Mouse (Mus musculus): Measurements from ENCODE around the gene Efna5. TPM values are rescaled to one million over a fixed set of nuclear protein-coding genes. Genes with fewer than 3 reads are reported as not detected.

The Efna5 gene
- polyA plus RNA-seq, 1 experiment from 2014 or later, result 24.5 TPM

DNA sequence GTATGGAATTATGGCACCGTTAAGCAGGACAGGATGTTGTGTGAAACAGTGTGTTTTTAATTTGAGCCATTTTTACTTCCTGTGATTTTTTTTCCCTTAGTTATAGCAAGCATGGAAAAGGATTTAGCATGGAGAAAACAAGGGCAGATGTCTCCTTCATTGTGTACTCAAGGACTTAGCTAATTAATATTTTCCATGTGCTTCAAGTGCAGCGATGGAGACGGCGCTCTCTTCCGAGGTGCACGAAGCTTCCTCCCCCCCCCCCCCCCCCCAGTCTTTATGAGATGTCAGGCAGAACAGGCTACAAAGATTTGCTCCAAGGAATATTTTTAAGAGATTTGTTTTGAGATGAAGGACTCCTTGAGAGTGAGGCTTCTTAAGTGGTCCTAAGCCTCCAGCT lies 301.5 kb downstream of the Efna5 start:
- no peak for ATAC-seq (replicated peaks; ENCODE audit: insufficient number of reproducible peaks, low FRiP score, low TSS enrichment)
- Histone ChIP-seq H3K4me2 (no peak overlapping the region), H3K36me3 (ENCODE audit: control insufficient read depth, insufficient read depth, low read length) (no peaks in the 10 kb centered on the region), H3K4me1 (ENCODE audit: control insufficient read depth, insufficient read depth, low read length) (no peaks in the 10 kb centered on the region), H3K9ac (ENCODE audit: low read depth, low read length) (no peak overlapping the region), H3K9me3 (replicated peaks; ENCODE audit: control insufficient read depth, low read length) (no peaks in the 10 kb centered on the region), H3K27ac (ENCODE audit: low read depth, low read length) (no peak overlapping the region), H3K4me3 (ENCODE audit: low read depth, low read length) (no peak overlapping the region), H3K27me3 (ENCODE audit: control insufficient read depth, insufficient read depth, low read length) (no peaks in the 10 kb centered on the region)
- 78% methylated on average over 6 of the region's 6 CpGs for WGBS (ENCODE audit: insufficient replicate concordance)

DNA sequence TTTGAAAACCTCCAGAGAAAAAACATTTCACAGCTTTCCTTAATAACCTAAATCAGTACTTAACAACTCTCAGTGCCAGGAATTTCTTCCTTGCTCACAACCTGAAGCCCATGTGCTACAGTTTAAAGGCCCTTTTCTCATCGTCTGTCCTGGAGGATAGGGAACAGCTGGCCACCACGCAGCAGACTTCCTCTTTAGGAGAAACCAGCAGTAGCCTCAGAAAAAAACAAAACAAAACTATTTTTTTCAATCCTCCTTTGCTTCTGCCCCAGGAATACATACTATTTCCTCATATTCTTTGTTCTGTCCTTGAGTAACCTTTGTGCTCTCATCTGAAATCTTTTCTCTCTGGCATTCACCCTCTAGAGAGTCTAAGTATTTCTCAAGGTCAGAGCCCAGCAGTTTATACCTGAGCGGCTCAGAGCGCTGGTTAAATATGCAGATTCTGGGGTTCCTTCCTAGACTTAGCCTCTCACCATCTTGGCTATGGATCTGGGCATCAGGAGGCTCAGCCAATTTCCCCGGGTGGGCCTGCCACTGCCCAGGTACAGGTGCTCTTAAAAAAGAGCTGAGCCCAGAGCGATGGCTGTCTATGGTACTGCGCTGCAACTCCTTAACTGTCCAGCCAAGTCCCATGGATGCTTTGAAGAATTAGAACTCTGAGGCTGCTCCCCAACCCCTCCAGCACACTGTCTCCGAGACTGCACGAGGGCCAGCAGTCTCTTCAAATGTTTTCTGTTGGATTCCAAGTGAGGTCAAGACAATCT lies 306.4 kb downstream of the Efna5 start:
- H3K9ac ChIP-seq (ENCODE audit: low read depth, low read length), result no peak overlapping the region
- H3K27me3 ChIP-seq (ENCODE audit: control insufficient read depth, insufficient read depth, low read length), result no peaks in the 10 kb centered on the region
- no peak overlapping the region for H3K4me2 ChIP-seq
- H3K4me3 ChIP-seq (ENCODE audit: low read depth, low read length), result no peak overlapping the region
- no peaks in the 10 kb centered on the region for H3K9me3 ChIP-seq (replicated peaks; ENCODE audit: control insufficient read depth, low read length)
- H3K36me3 ChIP-seq (ENCODE audit: control insufficient read depth, insufficient read depth, low read length), result no peaks in the 10 kb centered on the region
- whole genome bisulfite sequencing (ENCODE audit: insufficient replicate concordance), result 68% methylated on average over 9 of the region's 9 CpGs
- H3K27ac ChIP-seq (ENCODE audit: low read depth, low read length), result no peak overlapping the region
- no peaks in the 10 kb centered on the region for H3K4me1 ChIP-seq (ENCODE audit: control insufficient read depth, insufficient read depth, low read length)
- no peak; the same call in 1 of the 2 replicates for ATAC-seq (replicated peaks; ENCODE audit: insufficient number of reproducible peaks, low FRiP score, low TSS enrichment)

DNA sequence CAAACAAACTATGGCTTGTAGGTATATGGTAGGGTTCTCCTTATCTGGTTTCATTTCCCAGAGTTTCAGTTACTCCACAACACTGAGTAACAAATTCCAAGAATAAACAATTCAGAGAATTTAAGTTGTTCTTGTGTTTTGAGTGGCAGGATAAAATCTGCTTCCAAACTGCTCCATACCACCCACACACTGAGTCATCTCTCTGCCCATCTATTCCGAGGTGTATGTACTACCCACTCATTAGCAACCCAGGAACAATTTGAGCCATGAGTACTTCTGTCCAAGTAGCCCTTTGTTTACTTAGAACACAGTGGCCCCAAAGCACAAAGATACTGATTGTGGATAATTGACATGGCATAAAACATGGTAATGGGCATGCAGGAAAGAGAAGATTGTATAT lies 311.0 kb downstream of the Efna5 start:
- Histone ChIP-seq H3K9ac (ENCODE audit: low read depth, low read length) (no peak overlapping the region), H3K27me3 (ENCODE audit: control insufficient read depth, insufficient read depth, low read length) (no peaks in the 10 kb centered on the region)
- WGBS (ENCODE audit: insufficient replicate concordance), result 76% methylated on average over 1 of the region's 1 CpGs

DNA sequence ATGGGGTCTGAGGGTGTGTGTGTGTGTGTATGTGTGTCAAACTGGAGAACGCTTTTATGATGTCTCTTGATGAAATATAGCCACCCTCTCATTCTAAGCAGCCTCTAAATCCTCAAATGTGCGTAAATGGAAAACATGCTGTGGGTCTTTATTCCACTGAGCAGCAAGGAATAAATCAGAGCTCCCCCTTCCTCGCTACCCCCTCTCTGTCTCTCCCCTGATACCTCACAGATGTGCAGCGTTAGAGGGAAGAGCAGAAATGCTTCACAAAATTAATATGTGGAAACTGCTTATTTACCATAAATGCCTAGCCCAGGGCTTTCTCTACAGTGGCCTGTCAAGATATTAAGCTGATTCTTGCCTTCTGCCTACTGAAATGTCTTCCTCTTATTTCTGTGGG lies 313.1 kb downstream of the Efna5 start:
- Histone ChIP-seq H3K9me3 (replicated peaks; ENCODE audit: control insufficient read depth, low read length) (no peaks in the 10 kb centered on the region), H3K4me2 (no peak overlapping the region), H3K27me3 (ENCODE audit: control insufficient read depth, insufficient read depth, low read length) (no peaks in the 10 kb centered on the region), H3K36me3 (ENCODE audit: control insufficient read depth, insufficient read depth, low read length) (no peaks in the 10 kb centered on the region), H3K27ac (ENCODE audit: low read depth, low read length) (no peak overlapping the region), H3K4me3 (ENCODE audit: low read depth, low read length) (no peak overlapping the region), H3K9ac (ENCODE audit: low read depth, low read length) (no peak overlapping the region), H3K4me1 (ENCODE audit: control insufficient read depth, insufficient read depth, low read length) (no peaks in the 10 kb centered on the region)
- no peak for ATAC-seq (replicated peaks; ENCODE audit: insufficient number of reproducible peaks, low FRiP score, low TSS enrichment)
- WGBS (ENCODE audit: insufficient replicate concordance), result 76% methylated on average over 4 of the region's 4 CpGs

More for the DNA sequence above, 311.0 kb downstream of the Efna5 start:
- H3K9me3 ChIP-seq (replicated peaks; ENCODE audit: control insufficient read depth, low read length), result no peaks in the 10 kb centered on the region
- H3K4me3 ChIP-seq (ENCODE audit: low read depth, low read length), result no peak overlapping the region
- H3K36me3 ChIP-seq (ENCODE audit: control insufficient read depth, insufficient read depth, low read length), result no peaks in the 10 kb centered on the region
- no peak overlapping the region for H3K4me2 ChIP-seq
- no peaks in the 10 kb centered on the region for H3K4me1 ChIP-seq (ENCODE audit: control insufficient read depth, insufficient read depth, low read length)
- no peak overlapping the region for H3K27ac ChIP-seq (ENCODE audit: low read depth, low read length)
- ATAC-seq (replicated peaks; ENCODE audit: insufficient number of reproducible peaks, low FRiP score, low TSS enrichment), result no peak

DNA sequence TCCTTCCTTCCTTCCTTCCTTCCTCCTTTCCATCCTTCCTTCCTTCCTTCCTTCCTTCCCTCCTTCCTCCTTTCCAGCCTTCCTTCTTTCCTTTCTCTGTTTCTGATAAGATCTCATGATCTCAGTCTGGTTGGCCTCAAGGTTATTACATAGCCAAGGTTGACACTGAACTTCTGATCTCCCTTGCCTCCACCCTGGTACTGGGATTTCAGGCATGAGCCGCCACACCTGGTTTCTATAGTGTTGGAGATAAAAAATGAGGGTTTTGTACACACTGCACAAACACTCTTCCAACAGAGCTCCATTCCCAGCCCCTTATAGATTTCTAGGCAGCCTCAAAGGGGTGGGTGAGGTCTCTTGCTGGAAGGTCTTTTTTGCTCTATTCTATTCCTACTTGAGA lies 315.5 kb downstream of the Efna5 start:
- no peaks in the 10 kb centered on the region for H3K4me1 ChIP-seq (ENCODE audit: control insufficient read depth, insufficient read depth, low read length)
- H3K9ac ChIP-seq (ENCODE audit: low read depth, low read length), result no peak overlapping the region
- WGBS (ENCODE audit: insufficient replicate concordance), result 73% methylated on average over 1 of the region's 1 CpGs
- H3K4me2 ChIP-seq, result no peak overlapping the region
- H3K27me3 ChIP-seq (ENCODE audit: control insufficient read depth, insufficient read depth, low read length), result no peaks in the 10 kb centered on the region
- no peaks in the 10 kb centered on the region for H3K9me3 ChIP-seq (replicated peaks; ENCODE audit: control insufficient read depth, low read length)
- no peak for ATAC-seq (replicated peaks; ENCODE audit: insufficient number of reproducible peaks, low FRiP score, low TSS enrichment)
- H3K36me3 ChIP-seq (ENCODE audit: control insufficient read depth, insufficient read depth, low read length), result no peaks in the 10 kb centered on the region
- no peak overlapping the region for H3K4me3 ChIP-seq (ENCODE audit: low read depth, low read length)
- H3K27ac ChIP-seq (ENCODE audit: low read depth, low read length), result no peak overlapping the region

DNA sequence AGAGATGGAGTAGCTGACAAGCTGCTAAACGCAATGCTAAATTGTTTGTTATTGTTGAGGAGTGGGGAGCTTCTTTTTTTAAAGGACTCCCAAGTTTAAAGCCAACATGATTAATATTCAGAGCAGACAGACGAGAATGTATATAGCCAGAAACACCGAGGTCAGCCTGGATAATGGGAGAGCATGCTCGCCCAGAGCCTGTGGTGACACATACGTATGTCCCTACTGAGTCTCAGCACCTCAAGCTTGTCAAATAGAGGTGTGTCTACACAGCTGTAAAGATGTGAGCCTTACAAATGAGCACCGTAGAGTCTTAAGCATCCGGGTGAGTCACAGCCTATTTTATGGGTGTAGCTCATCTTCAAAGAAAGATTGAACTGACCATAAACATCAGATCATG lies 318.7 kb downstream of the Efna5 start:
- no peaks in the 10 kb centered on the region for H3K27me3 ChIP-seq (ENCODE audit: control insufficient read depth, insufficient read depth, low read length)
- no peak overlapping the region for H3K9ac ChIP-seq (ENCODE audit: low read depth, low read length)
- H3K36me3 ChIP-seq (ENCODE audit: control insufficient read depth, insufficient read depth, low read length), result no peaks in the 10 kb centered on the region
- WGBS (ENCODE audit: insufficient replicate concordance), result 69% methylated on average over 7 of the region's 7 CpGs
- H3K4me3 ChIP-seq (ENCODE audit: low read depth, low read length), result no peak overlapping the region
- no peak for ATAC-seq (replicated peaks; ENCODE audit: insufficient number of reproducible peaks, low FRiP score, low TSS enrichment)
- no peak overlapping the region for H3K4me2 ChIP-seq
- no peak overlapping the region for H3K27ac ChIP-seq (ENCODE audit: low read depth, low read length)
- no peaks in the 10 kb centered on the region for H3K4me1 ChIP-seq (ENCODE audit: control insufficient read depth, insufficient read depth, low read length)
- H3K9me3 ChIP-seq (replicated peaks; ENCODE audit: control insufficient read depth, low read length), result no peaks in the 10 kb centered on the region

DNA sequence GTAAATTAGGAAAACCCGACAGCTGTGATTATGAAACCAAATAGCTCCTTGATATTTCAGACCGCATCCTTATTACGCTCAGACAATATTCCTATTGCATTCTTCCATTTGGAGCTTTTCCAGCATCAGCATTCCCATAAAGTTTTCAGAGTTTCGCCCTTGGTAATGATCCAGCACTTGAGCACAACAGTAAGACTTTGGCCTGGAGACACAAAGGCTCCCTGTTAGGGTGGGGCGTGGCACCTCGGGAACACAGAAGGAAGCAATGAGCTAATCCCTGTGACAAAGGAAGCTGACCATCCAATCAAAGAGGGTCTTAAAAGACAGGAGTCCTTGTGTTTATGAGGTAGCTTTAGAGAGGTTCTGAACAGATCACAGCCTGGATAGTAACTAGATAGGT lies 323.9 kb downstream of the Efna5 start:
- WGBS (ENCODE audit: insufficient replicate concordance), result 77% methylated on average over 6 of the region's 6 CpGs
- ATAC-seq (replicated peaks; ENCODE audit: insufficient number of reproducible peaks, low FRiP score, low TSS enrichment), result no peak
- no peak overlapping the region for H3K9ac ChIP-seq (ENCODE audit: low read depth, low read length)

More for the DNA sequence above, 323.9 kb downstream of the Efna5 start:
- H3K27me3 ChIP-seq (ENCODE audit: control insufficient read depth, insufficient read depth, low read length), result no peaks in the 10 kb centered on the region
- no peaks in the 10 kb centered on the region for H3K9me3 ChIP-seq (replicated peaks; ENCODE audit: control insufficient read depth, low read length)
- H3K4me2 ChIP-seq, result no peak overlapping the region
- H3K4me3 ChIP-seq (ENCODE audit: low read depth, low read length), result no peak overlapping the region
- no peaks in the 10 kb centered on the region for H3K4me1 ChIP-seq (ENCODE audit: control insufficient read depth, insufficient read depth, low read length)
- no peaks in the 10 kb centered on the region for H3K36me3 ChIP-seq (ENCODE audit: control insufficient read depth, insufficient read depth, low read length)
- H3K27ac ChIP-seq (ENCODE audit: low read depth, low read length), result no peak overlapping the region

All from heart, embryonic 11.5 days (tissue).